Mouse (Mus musculus): ENCODE data around the gene Fbxw11.
"Not testable (repeated sequence)": the region's sequence is repeated elsewhere in the genome, so short reads cannot be mapped to it uniquely, and the experiment has no call there.

Gene Fbxw11

GRCm38 (mm10) chr11:32714230-32714629, 71.7 kb downstream of the Fbxw11 start:
- no peak for DNase-seq

GRCm38 (mm10) chr11:32714896-32715295, 72.4 kb downstream of the Fbxw11 start:
- no peak for DNase-seq

- no peak for DNase-seq
Measured at GRCm38 (mm10) chr11:32715495-32715894, 73.0 kb downstream of the Fbxw11 start.

GRCm38 (mm10) chr11:32715970-32716369, 73.4 kb downstream of the Fbxw11 start:
- DNase-seq = peak; percentile 15

- DNase-seq = no peak
Measured at GRCm38 (mm10) chr11:32716876-32717275, 74.4 kb downstream of the Fbxw11 start.

GRCm38 (mm10) chr11:32717711-32718110, 75.2 kb downstream of the Fbxw11 start:
- DNase-seq = not testable (repeated sequence)

- DNase-seq = peak; percentile 45
Measured at GRCm38 (mm10) chr11:32718371-32718770, 75.8 kb downstream of the Fbxw11 start.

GRCm38 (mm10) chr11:32718979-32719378, 76.5 kb downstream of the Fbxw11 start:
- DNase-seq = no peak

- DNase-seq = no peak
Measured at GRCm38 (mm10) chr11:32722653-32723052, 80.1 kb downstream of the Fbxw11 start.

- no peak for DNase-seq
Measured at GRCm38 (mm10) chr11:32723287-32723686, 80.8 kb downstream of the Fbxw11 start.

GRCm38 (mm10) chr11:32725171-32725570, 82.6 kb downstream of the Fbxw11 start:
- no peak for DNase-seq

GRCm38 (mm10) chr11:32732467-32732866, 89.9 kb downstream of the Fbxw11 start:
- DNase-seq = no peak

GRCm38 (mm10) chr11:32733195-32733594, 90.7 kb downstream of the Fbxw11 start:
- DNase-seq = no peak

- no peak for DNase-seq
Measured at GRCm38 (mm10) chr11:32736371-32736770, 93.8 kb downstream of the Fbxw11 start.

GRCm38 (mm10) chr11:32737729-32738128, 95.2 kb downstream of the Fbxw11 start:
- no peak for DNase-seq

GRCm38 (mm10) chr11:32743891-32744290, 101.4 kb downstream of the Fbxw11 start:
- DNase-seq = no peak

GRCm38 (mm10) chr11:32744463-32744862, 101.9 kb downstream of the Fbxw11 start:
- no peak for DNase-seq

- DNase-seq = no peak
Measured at GRCm38 (mm10) chr11:32745466-32745865, 102.9 kb downstream of the Fbxw11 start.

- DNase-seq = no peak
Measured at GRCm38 (mm10) chr11:32746036-32746435, 103.5 kb downstream of the Fbxw11 start.

GRCm38 (mm10) chr11:32746475-32746874, 104.0 kb downstream of the Fbxw11 start:
- DNase-seq = no peak

GRCm38 (mm10) chr11:32748800-32749199, 106.3 kb downstream of the Fbxw11 start:
- DNase-seq = no peak

GRCm38 (mm10) chr11:32751863-32752594, 109.5 kb downstream of the Fbxw11 start:
- no peak for DNase-seq

GRCm38 (mm10) chr11:32752595-32752885, 110.0 kb downstream of the Fbxw11 start:
- no peak for DNase-seq

GRCm38 (mm10) chr11:32753358-32753757, 110.8 kb downstream of the Fbxw11 start:
- DNase-seq = no peak

GRCm38 (mm10) chr11:32762773-32763172, 120.2 kb downstream of the Fbxw11 start:
- no peak for DNase-seq
